Mouse (Mus musculus) C2C12 (cell line): Measurements from ENCODE around the gene Gm11238.

Experiments
- CEBPB ChIP-seq: IDR thresholded peaks from one replicate; pipeline ENCODE4 v1.6.1; 2011; ENCODE audit warnings: low read depth, mild to moderate bottlenecking, control low read depth, moderate library complexity
- CTCF ChIP-seq: IDR thresholded peaks from one replicate; pipeline ENCODE4 v1.5.1; 2011; ENCODE audit not compliant: control insufficient read depth, insufficient read depth, insufficient read length
- MYOD1 ChIP-seq: IDR thresholded peaks from one replicate; pipeline ENCODE4 v1.6.1; 2011; ENCODE audit warnings: low read depth; ENCODE audit not compliant: control insufficient read depth, insufficient read length
- USF1 ChIP-seq: IDR thresholded peaks from one replicate; pipeline ENCODE4 v1.6.1; 2011; ENCODE audit warnings: low read depth, mild to moderate bottlenecking, control low read depth, moderate library complexity

GRCm38 (mm10) chr4:73599248-73599647 is 8.4 kb upstream of the Gm11238 start:
- TF ChIP-seq CTCF (no peak), USF1 (no peak), CEBPB (no peak), MYOD1 (no peak)
